Mouse (Mus musculus): ENCODE measurements around the gene Rasal1.
A peak's percentile ranks its signal among the peaks of the same experiment; 100 is the strongest.

Gene Rasal1

GRCm38 (mm10) chr5:120696057-120696743 is 47.6 kb downstream of the Rasal1 start:
- DNase-seq = no peak

GRCm38 (mm10) chr5:120696865-120697264 is 48.3 kb downstream of the Rasal1 start:
- no peak for DNase-seq

- DNase-seq = no peak
These were observed 49.6 kb downstream of the Rasal1 start for GRCm38 (mm10) chr5:120698181-120698580.

GRCm38 (mm10) chr5:120698801-120699391 is 50.3 kb downstream of the Rasal1 start:
- no peak for DNase-seq

- no peak for DNase-seq
These were observed 52.6 kb downstream of the Rasal1 start for GRCm38 (mm10) chr5:120700996-120701790.

GRCm38 (mm10) chr5:120702421-120702820 is 53.8 kb downstream of the Rasal1 start:
- DNase-seq = no peak

- no peak for DNase-seq
These were observed 54.4 kb downstream of the Rasal1 start for GRCm38 (mm10) chr5:120702969-120703368.

- no peak for DNase-seq
These were observed 55.0 kb downstream of the Rasal1 start for GRCm38 (mm10) chr5:120703660-120704059.

- DNase-seq = no peak
These were observed 55.8 kb downstream of the Rasal1 start for GRCm38 (mm10) chr5:120704421-120704820.

- peak; percentile 32 to 52 for DNase-seq
These were observed 57.9 kb downstream of the Rasal1 start for GRCm38 (mm10) chr5:120706541-120706940.

- no peak for DNase-seq
These were observed 58.4 kb downstream of the Rasal1 start for GRCm38 (mm10) chr5:120706976-120707375.

GRCm38 (mm10) chr5:120710161-120710825 is 61.7 kb downstream of the Rasal1 start:
- peak; percentile 53 to 69 for DNase-seq

- DNase-seq = no peak
These were observed 62.2 kb downstream of the Rasal1 start for GRCm38 (mm10) chr5:120710826-120711248.

GRCm38 (mm10) chr5:120711416-120711815 is 62.8 kb downstream of the Rasal1 start:
- peak; percentile 49 to 64 for DNase-seq

GRCm38 (mm10) chr5:120711827-120712226 is 63.2 kb downstream of the Rasal1 start, which contains the start of gene Dtx1:
TSS of gene Dtx1 (minus strand) at chr5:120711927.
- no peak for DNase-seq

- DNase-seq = peak in 1 of 2 experiments; percentile 25
These were observed 64.1 kb downstream of the Rasal1 start for GRCm38 (mm10) chr5:120712721-120713120.

GRCm38 (mm10) chr5:120714314-120714713 is 65.7 kb downstream of the Rasal1 start:
- DNase-seq = peak; percentile 87 to 89

- DNase-seq = no peak
These were observed 68.5 kb downstream of the Rasal1 start for GRCm38 (mm10) chr5:120717136-120717535.

- peak; percentile 33 to 48 for DNase-seq
These were observed 70.2 kb downstream of the Rasal1 start for GRCm38 (mm10) chr5:120718600-120719378.

- no peak for DNase-seq
These were observed 72.4 kb downstream of the Rasal1 start for GRCm38 (mm10) chr5:120721005-120721404.

GRCm38 (mm10) chr5:120725811-120726455 is 77.3 kb downstream of the Rasal1 start:
- DNase-seq = no peak
